Mouse (Mus musculus) 416B (cell line): ENCODE measurements around the gene Tbx20.

ENCODE experiments used
- DNase-seq: peaks from one replicate; pipeline ENCODE4 v3.0.0; 2011; ENCODE audit warnings: low read depth

Gene Tbx20

DNA sequence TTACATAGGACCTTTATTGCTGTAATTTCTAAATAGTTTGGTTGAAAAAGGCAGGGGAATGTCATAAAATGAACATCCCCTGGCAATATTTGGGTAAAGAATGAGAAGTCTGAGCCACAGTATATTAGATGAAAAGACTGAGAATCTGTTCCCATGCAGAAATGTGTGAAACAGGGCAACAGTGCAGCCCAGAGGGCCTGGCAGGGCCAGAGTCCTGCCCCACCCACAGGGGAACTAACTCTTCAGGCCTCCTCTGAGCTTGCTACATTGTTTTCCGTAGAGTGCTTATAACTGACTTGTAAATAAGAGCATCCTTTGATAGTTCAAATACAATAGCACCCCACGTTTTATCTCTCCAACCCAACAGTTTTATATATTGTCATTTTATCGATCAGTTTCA is 7.0 kb downstream of the Tbx20 start:
- DNase-seq, result no peak

DNA sequence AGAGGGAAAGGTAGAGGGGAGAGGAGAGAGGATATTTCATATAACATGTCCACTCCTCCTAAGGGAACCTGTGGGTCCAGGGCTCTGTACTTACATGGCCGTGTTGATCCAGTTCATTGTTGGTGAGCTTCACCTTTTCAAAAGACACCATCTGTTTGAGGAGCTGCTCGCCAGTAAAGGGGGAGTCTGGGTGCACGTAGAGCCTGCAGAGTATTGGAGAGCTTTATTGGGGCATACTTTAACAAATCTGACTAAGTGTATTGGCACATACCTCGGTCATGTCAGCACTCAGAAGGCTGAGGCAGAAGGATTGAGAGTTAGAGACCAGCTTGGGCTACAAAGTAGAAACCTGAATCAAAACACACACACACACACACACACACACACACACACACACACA is 8.5 kb downstream of the Tbx20 start:
- DNase-seq, result no peak

DNA sequence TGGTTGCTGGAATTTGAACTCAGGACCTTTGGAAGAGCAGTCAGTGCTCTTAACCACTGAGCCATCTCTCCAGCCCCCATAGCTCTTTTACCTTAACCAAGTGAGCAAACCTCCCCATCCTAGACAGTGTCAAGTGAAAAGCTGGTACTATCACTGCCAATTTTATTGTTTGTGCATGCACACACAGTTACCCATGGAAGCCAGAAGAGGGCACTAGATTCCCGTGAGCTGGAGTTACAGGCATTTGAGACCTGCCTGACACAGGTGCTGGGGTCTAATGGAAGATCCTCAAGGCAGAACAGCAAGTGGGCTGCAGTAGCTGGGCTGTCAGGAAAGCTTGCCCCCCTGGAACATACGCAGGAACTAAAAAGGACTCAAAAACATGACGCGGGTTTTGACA is 13.6 kb downstream of the Tbx20 start:
- DNase-seq, result peak; percentile 29

DNA sequence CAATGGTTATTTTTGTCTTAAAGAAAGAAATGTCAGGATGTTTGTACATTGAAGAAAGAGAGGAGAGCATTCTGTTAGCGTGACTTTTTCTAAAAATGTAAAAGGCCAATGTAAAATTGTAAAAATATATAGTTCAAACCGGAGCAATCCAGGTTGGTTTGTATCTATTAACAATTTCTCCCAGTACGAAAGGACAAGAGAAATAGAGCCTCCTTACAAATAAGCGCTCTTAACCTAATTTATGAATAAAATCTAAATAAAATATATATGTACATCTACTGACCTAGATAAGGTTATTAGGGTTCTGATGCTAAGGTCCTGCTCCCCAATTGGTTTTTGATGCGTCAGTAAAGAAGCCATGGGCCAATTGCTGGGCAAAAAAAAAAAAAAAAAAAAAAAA is 29.1 kb downstream of the Tbx20 start:
- no peak for DNase-seq

DNA sequence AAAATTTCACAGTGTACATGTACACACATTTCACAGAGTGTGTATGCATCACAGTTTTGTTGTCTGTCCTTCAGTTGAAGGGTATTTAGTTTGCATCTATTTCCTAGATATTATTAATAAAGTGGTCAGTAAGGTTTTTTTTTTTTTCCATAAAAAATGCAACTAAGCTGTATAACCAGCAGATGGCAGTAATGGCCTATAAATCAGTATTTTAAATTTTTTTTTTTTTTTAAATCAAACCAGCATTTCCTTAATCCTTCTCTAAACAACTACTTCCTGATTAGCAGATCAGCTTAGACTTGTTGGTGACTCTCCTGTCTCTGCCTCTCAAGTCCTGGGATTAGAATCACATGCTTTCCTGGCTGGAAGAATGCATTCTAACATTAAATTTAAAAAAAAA is 72.9 kb downstream of the Tbx20 start:
- peak; percentile 39 for DNase-seq

DNA sequence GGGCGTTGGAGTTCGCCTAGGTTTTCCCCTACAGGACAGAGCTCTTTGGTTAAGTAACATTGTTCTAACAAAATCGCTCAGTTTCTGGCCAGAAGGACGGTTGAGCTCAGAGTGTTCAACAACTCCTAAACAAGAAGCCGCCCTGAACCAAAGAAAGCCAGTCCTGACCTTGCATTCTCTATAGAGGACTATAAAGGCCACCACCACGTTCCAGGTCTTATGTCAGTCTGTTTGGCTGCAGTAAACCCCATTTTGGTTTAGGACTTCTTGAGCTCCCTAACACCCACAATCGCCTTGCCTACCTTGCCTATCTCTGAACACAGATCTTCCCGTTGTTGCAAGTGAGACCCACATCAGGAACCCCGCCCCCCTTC is 77.7 kb downstream of the Tbx20 start:
- DNase-seq, result no peak

DNA sequence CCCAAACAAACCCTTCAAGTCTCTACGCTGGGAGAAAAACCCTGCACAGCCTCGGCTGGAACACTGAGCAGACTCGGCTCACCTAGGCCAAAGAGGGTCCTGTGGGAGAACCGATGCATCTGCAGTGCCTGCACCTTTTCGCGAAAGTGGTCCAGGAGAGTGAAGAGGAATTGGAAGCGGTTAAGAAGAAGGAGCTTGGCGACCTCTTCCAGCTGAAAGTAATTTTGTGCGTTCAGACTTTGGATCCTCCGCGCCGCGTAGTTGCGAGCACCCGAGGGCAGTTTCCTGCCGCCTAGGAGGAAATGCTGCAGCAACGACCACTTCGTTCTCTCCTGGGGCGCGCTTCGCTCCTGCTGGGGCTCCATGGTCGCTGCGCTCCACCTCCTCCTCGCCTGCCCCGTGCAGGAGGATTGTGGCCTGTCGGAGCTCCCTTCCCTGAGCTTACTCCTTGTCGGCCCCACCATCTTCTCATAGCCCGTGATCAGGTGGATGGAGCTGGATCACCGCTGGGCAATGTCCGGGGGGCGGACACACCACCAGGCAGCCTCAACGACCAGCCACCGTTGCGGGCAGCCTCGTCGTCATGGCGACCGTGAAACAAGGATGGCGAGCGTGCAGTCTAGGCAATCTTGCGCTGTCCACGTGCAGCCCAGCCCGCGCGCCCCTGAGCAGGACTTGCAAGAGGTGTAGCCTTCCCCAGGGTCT is 78.3 kb downstream of the Tbx20 start, which contains the start of gene Dpy19l2:
Gene Dpy19l2, minus strand, starts transcription at position 594 of the 705 bp plus-strand sequence.
- no peak for DNase-seq
